Mouse (Mus musculus) adipocyte (in vitro differentiated cells): ENCODE measurements at regions not wholly inside any gene's neighbourhood (a gene's known extent, or its start where the extent isn't known, plus 50 kb on each side); places are given as distances from the start of the nearest gene placed in this dataset.
A peak's percentile ranks its signal among the peaks of the same experiment; 100 is the strongest.

Experiments
- DNase-seq: peaks from one replicate; pipeline ENCODE4 v3.0.0-alpha.2; 2016; ENCODE audit warnings: low spot score

- DNase-seq, result no peak
Observed at GRCm38 (mm10) chr8:127753793-127754565, 604.4 kb upstream of the Nrp1 start.

- DNase-seq, result peak; percentile 4
Observed at GRCm38 (mm10) chr8:127757396-127757795, 601.0 kb upstream of the Nrp1 start.

GRCm38 (mm10) chr8:127759906-127760305, 598.5 kb upstream of the Nrp1 start:
- no peak for DNase-seq

DNA sequence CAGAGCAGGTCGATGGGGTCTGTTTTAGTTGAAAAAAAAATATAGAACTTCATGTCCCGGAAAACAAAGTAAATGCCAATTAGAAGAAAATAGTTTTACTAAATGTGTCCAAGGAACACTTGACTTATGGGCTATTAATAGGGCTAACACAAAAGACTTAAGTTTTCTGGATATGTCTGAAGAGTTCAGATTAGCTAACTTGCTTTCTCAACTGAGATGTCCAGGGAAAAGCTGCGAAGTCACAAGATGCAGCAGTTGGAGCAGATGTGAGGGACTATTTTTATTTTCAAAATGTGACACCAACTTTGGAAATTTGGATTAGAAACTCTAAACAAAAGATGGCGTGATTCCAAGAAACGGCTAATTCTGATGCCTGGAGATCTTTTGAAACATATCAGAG, 593.2 kb upstream of the Nrp1 start:
- DNase-seq, result peak; percentile 12

GRCm38 (mm10) chr8:127768311-127768710, 590.1 kb upstream of the Nrp1 start:
- no peak for DNase-seq

GRCm38 (mm10) chr8:127769651-127770050, 588.8 kb upstream of the Nrp1 start:
- DNase-seq, result no peak

DNA sequence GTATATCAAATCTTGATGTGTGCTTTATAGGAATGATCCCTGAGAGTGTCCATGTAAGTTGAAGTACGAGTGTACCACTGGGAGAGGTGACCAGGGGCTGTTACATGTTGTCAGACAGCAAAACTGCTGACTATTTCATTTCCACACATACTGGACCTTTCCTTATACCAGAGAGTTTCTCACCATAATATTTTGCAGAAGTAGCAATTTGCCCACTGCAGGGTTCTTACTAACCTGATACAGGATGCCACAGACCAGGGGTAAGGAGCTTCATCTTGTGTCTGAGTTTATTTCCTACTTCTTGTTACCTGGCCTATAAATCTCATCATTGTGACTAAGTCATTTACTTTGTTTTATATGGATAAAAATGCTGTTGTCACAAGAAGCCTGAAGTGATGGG, 586.6 kb upstream of the Nrp1 start:
- DNase-seq, result no peak

DNA sequence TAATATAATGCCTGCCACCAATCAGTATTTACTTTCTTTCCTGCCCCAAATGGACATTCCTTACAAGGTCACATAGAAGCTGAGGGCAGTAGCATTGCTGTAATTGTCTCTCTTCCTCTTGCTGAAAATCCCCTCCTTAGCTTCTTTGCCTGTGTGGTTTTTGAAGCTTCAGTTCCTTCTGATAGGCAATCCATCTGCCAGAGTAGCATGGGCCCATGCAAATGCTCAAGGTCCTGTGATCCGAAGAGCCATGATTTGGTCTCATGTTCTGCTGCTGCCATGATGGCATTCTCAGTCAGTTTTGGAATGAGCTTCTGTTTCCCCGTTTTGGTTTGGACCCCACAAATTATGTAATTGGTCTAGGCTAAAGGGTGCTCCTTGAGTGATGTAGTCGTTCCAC, 586.0 kb upstream of the Nrp1 start:
- no peak for DNase-seq

- no peak for DNase-seq
Observed at GRCm38 (mm10) chr8:127772917-127773316, 585.5 kb upstream of the Nrp1 start.

DNA sequence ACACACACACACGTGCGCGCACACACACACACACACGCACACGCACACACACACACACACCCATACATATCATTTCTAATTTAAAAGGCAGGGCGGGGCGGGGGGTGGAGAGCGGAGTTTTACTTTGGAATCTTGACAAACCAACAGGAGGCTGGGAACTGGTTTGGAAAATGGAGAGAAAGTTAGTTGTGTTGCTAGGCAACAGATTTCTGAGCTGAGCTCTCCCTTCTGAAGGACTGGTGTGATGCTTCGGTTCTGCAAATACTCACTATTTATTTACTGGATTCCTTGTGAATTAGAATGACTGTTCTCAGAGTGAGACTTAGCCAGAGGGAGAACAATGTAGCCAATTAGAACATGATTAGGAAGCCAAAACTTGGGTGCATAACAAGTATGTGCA, 583.8 kb upstream of the Nrp1 start:
- no peak for DNase-seq

- no peak for DNase-seq
Observed at GRCm38 (mm10) chr8:127775160-127775559, 583.2 kb upstream of the Nrp1 start.

GRCm38 (mm10) chr8:127775747-127776146, 582.7 kb upstream of the Nrp1 start:
- DNase-seq, result no peak

- DNase-seq, result no peak
Observed at GRCm38 (mm10) chr8:127778352-127779020, 579.9 kb upstream of the Nrp1 start.

DNA sequence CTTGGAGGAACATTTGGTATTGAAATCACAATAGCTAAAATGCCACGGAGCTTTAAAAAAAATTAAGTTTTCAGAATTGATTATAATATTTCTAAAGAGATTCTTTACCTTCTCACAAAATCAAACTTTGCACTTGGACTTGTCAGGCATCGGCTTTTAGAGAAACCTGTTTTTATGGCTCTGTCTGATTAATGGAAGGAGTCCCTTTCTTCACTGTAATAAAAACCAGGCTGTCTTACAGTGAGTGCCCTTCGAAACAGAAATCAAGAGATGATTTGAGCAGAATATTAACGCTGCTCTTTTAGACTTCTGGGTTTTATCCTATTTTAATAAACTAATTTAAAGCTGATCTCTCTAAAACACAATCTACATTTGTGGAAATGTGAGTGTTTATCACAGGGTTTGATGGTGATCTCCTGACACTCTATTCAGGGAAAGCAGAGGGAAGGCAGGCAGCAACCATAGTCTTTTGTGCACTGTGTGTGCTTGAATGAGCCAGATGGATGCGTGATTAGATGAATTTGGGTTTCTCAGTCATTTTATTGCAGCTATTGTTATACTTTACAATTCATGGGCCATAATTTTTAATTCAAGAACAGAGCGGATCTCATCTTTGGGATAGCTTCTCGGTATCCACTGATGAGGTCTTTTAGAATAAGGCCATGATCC, 579.2 kb upstream of the Nrp1 start:
- DNase-seq, result no peak

DNA sequence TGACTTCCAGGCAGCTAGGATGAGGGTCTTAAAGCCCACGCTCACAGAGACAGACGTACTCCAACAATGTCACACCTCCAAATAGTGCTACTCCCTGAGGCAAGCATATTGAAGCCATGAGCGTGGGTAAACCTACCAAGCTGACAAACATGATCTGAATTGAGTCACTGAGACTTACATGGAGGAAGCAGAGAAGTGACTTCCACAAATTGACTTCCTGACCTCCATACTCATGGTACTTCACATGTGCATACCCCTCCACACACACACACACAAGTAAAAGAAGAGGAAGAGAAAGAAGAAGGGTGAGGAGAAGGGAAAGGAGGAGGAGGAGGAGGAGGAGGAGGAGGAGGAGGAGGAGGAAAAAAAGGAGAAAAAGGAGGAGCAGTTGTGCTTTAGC, 577.8 kb upstream of the Nrp1 start:
- no peak for DNase-seq

GRCm38 (mm10) chr8:127781011-127781410, 577.4 kb upstream of the Nrp1 start:
- no peak for DNase-seq

DNA sequence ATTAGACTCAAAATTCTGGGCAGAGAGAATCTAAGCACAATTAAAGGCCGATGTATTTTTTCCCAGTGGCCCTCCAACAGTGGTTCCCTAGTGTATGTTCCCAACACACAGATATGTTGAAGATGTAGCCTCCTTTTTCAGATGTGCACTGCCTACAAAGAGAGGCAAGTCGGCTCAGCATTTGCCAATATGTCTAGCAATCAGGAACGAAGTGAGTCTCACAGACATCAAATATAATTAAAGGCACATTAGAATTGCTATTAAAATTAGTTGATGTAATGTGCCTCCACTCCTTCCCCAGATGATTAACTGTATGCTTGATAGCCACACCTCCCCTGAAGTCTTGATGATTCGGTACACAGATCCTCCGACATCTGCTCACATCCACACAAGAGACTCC, 565.8 kb upstream of the Nrp1 start:
- DNase-seq, result no peak

- no peak for DNase-seq
Observed at GRCm38 (mm10) chr8:127799849-127800471, 558.4 kb upstream of the Nrp1 start.

GRCm38 (mm10) chr8:127802136-127802535, 556.3 kb upstream of the Nrp1 start:
- DNase-seq, result no peak

DNA sequence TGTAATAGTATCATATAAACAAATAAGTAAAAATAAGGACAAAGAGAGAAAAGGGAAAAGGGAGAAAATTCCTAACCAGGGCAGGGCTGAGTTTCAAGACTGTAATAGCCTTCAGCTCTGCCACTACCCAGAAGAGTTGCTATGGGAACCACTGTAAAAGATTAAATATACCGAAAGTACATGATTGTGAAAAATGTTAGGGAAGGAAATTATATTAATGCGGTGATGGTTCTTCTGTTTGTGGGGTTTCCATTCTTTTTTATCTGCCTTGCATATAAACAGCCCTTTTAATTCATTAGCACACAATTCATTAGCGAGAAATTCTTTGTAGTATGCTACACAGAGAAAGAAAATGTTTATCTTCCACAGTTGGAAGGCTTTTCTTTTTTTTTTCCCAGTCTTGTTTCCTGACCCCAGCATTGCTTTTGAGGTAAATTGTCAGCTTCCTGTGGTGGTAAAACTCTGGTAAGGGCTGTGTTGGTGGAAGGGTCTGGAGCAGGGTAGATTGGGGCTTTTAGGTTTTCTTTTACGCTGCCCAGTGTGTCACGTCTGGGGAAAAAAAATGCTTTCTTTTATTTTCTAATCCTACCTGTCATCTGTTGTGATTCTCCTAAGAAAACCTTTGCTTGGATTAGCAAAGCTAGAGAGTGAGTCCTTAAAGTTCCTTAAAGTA, 555.6 kb upstream of the Nrp1 start:
- no peak for DNase-seq

GRCm38 (mm10) chr8:127809203-127810155, 548.9 kb upstream of the Nrp1 start:
- DNase-seq, result peak; percentile 75
